Mouse (Mus musculus) right cerebral cortex, postnatal 25 days (tissue): ENCODE results near the gene Vwa3b.

Experiments used
- DNase-seq: peaks from one replicate; pipeline ENCODE4 v3.0.0; 2022

Vwa3b gene

GRCm38 (mm10) chr1:37013006-37013405 lies 13.4 kb upstream of the Vwa3b start:
- DNase-seq = no peak

- no peak for DNase-seq
Observed at GRCm38 (mm10) chr1:37013687-37014086, 12.7 kb upstream of the Vwa3b start.

GRCm38 (mm10) chr1:37019017-37019416 lies 7.4 kb upstream of the Vwa3b start:
- no peak for DNase-seq

- no peak for DNase-seq
Observed at GRCm38 (mm10) chr1:37022704-37023103, 3.7 kb upstream of the Vwa3b start.

- DNase-seq = no peak
Observed at GRCm38 (mm10) chr1:37024736-37025135, 1.7 kb upstream of the Vwa3b start.

GRCm38 (mm10) chr1:37025376-37025775 lies 1.0 kb upstream of the Vwa3b start:
- DNase-seq = no peak

- DNase-seq = no peak
Observed at GRCm38 (mm10) chr1:37026866-37027265, 470 bp downstream of the Vwa3b start.

- DNase-seq = no peak
Observed at GRCm38 (mm10) chr1:37028439-37029153, 2.2 kb downstream of the Vwa3b start.

- peak; percentile 48 for DNase-seq
Observed at GRCm38 (mm10) chr1:37029154-37029907, 2.9 kb downstream of the Vwa3b start.

- no peak for DNase-seq
Observed at GRCm38 (mm10) chr1:37029942-37030341, 3.5 kb downstream of the Vwa3b start.

- DNase-seq = no peak
Observed at GRCm38 (mm10) chr1:37030693-37031092, 4.3 kb downstream of the Vwa3b start.

- no peak for DNase-seq
Observed at GRCm38 (mm10) chr1:37035879-37036278, 9.5 kb downstream of the Vwa3b start.

GRCm38 (mm10) chr1:37041126-37041525 lies 14.7 kb downstream of the Vwa3b start:
- DNase-seq = no peak

GRCm38 (mm10) chr1:37041856-37042255 lies 15.5 kb downstream of the Vwa3b start:
- no peak for DNase-seq

GRCm38 (mm10) chr1:37042769-37043168 lies 16.4 kb downstream of the Vwa3b start:
- no peak for DNase-seq

GRCm38 (mm10) chr1:37043196-37043595 lies 16.8 kb downstream of the Vwa3b start:
- no peak for DNase-seq

- no peak for DNase-seq
Observed at GRCm38 (mm10) chr1:37045472-37045871, 19.1 kb downstream of the Vwa3b start.

GRCm38 (mm10) chr1:37049159-37049558 lies 22.8 kb downstream of the Vwa3b start:
- no peak for DNase-seq

GRCm38 (mm10) chr1:37053691-37054090 lies 27.3 kb downstream of the Vwa3b start:
- no peak for DNase-seq

- DNase-seq = no peak
Observed at GRCm38 (mm10) chr1:37056831-37057561, 30.6 kb downstream of the Vwa3b start.

- no peak for DNase-seq
Observed at GRCm38 (mm10) chr1:37060856-37061255, 34.5 kb downstream of the Vwa3b start.

- no peak for DNase-seq
Observed at GRCm38 (mm10) chr1:37063053-37063452, 36.7 kb downstream of the Vwa3b start.

- DNase-seq = no peak
Observed at GRCm38 (mm10) chr1:37063841-37064240, 37.4 kb downstream of the Vwa3b start.
